Mouse (Mus musculus) thymus, postnatal 4 days (tissue): ENCODE measurements around the gene Epha8.
A peak's percentile ranks its signal among the peaks of the same experiment; 100 is the strongest.

ENCODE experiments used
- DNase-seq: peaks from one replicate; pipeline ENCODE4 v3.0.0; 2021

Gene Epha8

DNA sequence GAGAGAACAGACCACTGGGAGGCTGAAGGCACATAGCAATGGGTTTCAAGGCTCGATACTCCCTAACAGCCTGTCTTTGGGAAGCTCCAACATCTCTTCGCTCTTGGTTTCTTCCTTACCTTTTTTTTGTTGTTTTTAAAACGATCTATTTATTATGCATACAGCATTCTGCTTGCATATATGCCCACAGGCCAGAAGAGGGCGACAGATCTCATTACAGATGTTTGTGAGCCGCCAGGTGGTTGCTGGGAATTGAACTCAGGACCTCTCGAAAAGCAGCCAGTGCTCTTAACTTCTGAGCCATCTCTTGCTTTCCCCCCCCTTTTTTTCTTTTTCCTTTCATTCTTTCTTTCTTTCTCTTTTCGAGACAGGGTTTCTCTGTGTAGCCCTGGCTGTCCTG is 57.5 kb downstream of the Epha8 start:
- peak; percentile 37 for DNase-seq

DNA sequence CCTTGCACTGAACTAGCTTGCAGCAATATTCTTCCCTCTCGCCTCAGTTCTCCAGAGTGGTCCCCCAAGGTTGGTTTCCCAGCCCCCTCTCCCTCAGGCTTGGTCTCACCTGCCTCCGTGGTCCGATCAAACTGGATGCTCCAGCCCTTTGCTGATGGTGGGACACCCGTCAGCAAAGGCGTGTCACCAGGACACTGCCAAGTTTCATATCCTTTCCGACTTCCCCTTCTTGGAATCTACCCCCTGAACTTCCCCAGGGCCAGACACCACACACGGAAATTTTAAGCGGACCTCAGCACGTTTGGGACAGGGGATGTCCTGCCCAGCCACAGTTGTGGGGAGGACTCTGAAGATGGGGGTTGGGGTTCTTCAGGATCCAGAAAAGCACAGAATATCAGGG is 58.0 kb downstream of the Epha8 start, which contains the start of gene C1qa:
C1qa (minus strand) TSS at position 167 of the 400 bp plus-strand sequence.
- DNase-seq, result no peak

DNA sequence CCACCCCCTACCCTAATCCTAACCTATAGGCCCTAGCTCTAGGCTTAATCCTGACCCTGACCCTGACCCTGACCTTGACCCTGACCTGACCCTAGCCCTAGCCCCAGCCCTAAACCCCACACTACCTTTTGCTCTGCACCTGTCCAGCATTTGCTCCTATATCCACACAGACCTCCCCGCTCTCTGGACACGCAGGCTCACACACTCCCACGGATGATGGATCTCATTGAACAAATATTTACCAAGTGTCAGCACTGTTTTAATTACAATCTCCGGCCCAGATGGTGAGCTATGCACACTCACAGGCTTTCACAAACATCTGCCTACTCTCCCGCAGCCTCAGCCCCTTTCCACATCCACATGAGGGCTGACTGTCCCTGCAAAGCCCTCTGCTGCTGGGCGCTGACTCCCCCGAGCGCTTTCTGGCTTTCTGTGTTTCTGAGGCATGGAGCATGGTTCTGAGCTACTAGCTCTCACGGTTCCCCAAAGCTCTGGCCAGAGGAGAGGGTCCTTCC is 58.5 kb downstream of the Epha8 start:
- no peak for DNase-seq

DNA sequence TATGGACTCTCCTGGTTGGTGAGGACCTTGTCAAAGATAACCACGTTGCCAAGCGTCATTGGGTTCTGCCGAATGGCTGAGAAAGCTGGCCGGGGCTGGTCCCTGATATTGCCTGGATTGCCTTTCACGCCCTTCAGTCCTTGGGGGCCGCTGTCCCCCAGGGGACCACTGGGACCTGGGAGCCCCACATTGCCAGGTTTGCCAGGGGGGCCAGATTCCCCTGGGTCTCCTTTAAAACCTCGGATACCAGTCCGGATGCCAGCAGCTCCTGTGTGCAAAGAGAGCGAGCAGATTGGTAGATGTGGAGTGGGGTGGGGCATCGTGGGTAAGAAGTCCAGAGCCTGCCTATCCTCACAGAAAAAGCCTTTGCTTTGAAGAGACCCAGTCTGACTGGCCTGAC is 60.2 kb downstream of the Epha8 start:
- no peak for DNase-seq

DNA sequence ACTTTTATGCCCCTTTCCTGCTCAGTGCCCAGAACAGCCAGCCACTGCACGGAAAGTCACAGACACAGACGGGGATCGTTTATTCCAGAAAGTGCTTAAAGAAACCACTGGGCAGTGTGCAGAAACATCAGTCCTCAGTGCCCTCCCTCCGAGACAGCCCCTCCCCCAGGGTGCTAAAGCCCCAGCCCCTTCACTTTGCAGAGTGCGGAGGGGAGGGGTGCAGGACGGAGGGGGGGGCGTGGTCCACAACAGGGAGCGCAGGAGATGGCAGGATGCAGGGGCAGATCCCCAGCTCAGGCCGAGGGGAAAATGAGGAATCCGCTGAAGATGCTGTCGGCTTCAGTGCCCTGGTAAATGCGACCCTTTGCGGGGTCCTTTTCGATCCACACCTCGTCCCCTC is 60.8 kb downstream of the Epha8 start:
- no peak for DNase-seq

DNA sequence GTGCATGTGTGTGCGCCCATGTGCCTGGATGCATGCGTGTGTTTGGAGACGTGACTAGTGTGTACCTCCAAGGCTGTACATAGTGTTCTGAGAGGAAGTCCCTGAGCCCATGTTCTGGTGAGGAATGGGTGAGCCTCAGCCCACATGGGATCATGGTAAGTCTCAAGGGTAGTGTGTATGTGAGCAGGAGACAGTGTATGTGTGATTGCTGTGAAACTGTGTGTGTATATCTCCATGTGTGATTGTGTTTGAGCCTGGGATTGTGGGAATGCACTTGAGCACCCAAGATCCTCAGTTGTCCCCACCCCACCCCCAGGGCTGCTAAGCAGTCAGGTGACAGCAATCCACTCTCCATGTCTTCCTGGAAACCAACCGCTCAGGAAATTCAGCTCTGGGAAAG is 61.8 kb downstream of the Epha8 start:
- no peak for DNase-seq

DNA sequence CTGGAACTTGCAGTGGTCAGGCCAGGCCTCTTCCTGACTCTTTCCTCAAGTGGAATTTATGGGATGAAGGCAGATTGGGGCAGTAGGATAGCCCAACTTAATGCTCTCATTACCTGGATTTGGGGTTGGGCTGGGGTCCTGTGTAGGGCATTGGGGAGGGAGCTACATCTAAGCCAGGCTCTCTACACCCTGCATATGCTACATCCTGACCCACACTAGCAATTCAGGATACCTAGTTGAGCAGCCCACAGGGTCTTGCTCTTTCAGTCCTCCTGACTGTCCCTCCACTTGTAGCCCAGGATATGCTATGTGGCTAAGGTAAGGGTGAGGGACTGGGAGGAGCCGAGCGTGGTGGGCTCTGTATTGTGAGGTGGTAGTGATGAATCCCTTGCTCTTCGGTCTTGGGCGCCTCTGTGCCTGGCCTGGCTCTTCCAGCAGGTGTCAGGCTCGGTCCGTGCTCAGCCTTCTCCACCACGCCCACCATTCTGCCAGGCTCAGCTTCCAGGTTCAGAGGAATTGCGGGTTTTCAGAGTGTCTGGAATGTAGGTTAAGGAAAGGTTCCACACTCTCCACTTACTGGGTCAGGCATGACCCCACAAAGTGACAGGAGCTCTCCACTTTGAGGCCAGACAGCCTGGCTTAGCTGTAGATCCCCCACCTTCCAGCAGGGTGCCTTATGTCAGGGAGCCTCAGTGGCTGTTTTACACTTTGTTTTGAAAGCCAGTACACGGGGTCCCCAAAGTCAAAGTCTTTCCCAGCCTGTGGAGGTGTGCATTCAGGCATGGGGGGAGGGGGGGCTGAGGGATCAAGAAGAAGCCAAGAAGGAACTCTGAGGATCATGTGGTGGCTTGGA is 62.7 kb downstream of the Epha8 start:
- peak; percentile 34 for DNase-seq

DNA sequence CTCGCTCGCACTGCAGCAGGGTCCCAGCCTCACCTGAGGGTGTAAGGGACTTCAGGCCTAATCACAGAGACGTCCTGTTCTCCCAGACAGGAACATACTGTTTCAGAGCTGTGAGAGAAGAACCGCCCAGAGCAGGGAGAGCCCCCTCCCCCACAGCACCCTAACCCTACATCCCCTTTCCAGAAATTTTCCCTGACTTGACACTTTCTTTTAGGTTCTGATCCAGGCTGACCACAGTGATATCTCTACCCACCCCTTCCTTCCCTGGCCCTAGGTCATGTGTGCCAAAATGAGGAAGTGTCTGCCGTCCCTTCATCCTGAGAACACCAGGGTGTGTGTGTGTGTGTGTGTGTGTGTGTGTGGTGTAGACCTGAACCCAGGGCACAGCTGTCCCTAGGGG is 63.8 kb downstream of the Epha8 start, which contains the start of gene C1qc:
C1qc (minus strand) TSS at position 255 of the 400 bp plus-strand sequence.
- DNase-seq, result no peak

DNA sequence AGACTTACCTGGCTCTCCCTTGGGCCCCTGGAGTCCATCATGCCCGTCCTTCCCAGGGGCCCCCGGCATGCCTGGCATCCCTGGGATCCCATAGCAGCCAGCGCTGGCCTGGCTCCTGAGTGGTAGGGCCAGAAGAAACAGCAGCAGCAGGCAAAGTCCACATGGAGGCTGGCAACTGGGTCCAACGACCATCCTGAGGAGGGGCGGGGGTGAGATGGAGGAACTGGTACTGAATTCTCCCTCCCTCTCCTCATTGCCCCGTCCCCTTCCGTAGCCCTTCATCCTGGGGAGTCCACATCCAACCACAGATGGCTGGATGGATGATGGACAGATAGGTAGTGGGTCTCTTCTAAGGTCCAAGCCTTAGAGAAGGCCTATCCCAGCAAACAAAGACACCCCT is 64.2 kb downstream of the Epha8 start:
- no peak for DNase-seq

DNA sequence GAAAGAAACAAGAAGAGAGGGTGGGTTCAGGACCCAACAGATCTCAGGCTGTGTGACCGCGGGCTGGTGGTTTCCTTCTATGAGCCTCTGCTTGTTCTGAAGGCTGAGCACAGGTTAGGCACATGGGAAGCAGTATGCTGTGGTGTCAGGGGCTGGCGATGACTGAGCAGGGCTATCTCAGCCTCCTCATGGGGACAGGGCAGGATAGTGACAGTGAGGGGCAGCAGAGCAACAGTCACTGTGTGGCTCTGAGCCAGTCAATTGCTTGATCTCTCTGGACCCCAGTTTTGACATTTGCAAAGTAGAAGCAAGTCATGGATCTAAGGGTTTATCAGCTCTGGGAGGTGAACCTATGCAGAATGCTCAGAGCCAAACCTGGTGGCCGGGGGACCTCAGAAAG is 65.5 kb downstream of the Epha8 start:
- no peak for DNase-seq

DNA sequence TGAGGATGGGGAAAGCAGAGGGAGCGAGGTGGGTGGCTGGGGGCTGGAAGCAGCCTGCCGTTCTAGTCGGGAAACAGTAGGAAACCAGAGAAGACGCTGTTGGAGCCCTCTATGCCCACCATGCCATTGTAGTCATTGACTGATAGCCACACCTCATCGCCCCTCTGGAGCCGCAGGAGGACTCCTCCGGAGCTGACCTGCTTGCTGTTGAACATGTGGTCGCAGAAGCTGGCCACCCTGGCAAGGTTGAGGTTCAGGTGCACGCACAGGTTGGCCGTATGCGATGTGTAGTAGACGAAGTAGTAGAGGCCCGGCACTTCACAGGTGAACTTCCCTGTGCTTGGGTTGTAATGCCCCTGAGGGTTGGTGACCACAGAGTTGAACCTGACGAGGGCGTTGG is 66.6 kb downstream of the Epha8 start:
- DNase-seq, result no peak

DNA sequence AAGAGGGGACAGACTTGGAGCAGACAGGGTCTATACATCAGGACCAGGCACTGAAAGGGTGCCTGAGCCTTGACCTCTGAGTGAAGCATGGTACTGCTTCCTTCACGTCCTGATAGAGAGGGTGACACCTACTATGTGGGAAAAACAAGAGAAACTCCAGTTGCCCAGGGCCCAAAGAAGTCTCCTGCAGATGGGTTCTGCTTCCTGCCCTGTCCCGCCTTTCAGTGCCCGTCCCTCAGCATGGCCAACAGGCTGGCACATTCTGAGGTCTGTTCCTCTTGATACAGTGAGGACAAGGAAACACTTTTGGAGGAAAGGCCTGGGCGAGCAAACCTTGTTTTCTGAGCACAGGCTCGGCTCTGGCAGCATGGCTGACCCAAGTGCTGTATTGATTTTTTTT is 68.9 kb downstream of the Epha8 start:
- DNase-seq, result no peak

DNA sequence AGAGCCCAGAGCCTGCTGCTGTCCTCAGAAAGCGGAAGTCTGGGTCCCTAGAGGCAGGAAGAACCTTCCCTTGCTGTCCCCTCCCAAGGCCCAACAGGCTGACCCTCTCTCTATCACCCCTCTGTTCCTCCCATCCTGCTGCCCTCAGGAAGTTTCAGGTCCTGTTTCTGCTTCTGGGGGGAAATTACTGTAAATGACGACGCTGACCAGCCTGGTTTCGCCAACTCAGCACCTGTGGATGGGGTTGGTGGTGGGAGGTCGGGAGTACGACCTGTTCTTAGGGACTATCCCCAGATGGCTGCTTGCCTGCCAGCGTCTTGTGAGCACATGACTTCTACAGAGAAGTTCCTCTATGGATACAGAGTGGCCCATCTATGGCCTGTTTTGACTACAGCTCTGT is 70.5 kb downstream of the Epha8 start, which contains the start of gene C1qb:
C1qb (minus strand) TSS at position 87 of the 400 bp plus-strand sequence.
- no peak for DNase-seq
